Mouse (Mus musculus): ENCODE measurements at regions not wholly inside any gene's neighbourhood (a gene's known extent, or its start where the extent isn't known, plus 50 kb on each side); places are given as distances from the start of the nearest gene placed in this dataset.

GRCm38 (mm10) chr15:51197466-51198158 lies 2687.1 kb upstream of the Gm7489 start:
- TF ChIP-seq GATA1 (IDR thresholded peaks at IDR 0.05; ENCODE audit: borderline replicate concordance, low read length) (no peak), FLI1 (IDR thresholded peaks at IDR 0.05; ENCODE audit: low read length) (no peak)

All from megakaryocyte, embryonic 14.5 days (primary cell).